Mouse (Mus musculus) brain, embryonic 14.5 days (tissue): ENCODE results near the gene Rad51b. TPM values are rescaled to one million over a fixed set of nuclear protein-coding genes. Genes with fewer than 3 reads are reported as not detected.

Experiments
- DNase-seq: peaks from one replicate; pipeline ENCODE4 v3.0.0-alpha.2; 2011; ENCODE audit warnings: low read depth
- CTCF ChIP-seq: fragments of 200-500 bp; IDR thresholded peaks from 2 replicates; pipeline ENCODE4 v1.5.1; 2012; ENCODE audit warnings: inconsistent platforms, mild to moderate bottlenecking, moderate library complexity, borderline replicate concordance; ENCODE audit not compliant: insufficient read depth, insufficient read length; ENCODE audit errors: extremely low read depth
- POLR2A ChIP-seq: fragments of 200-500 bp; IDR thresholded peaks from 2 replicates; pipeline ENCODE4 v1.6.1; 2012; ENCODE audit warnings: mild to moderate bottlenecking, inconsistent platforms, borderline replicate concordance; ENCODE audit not compliant: poor library complexity, insufficient read depth, insufficient read length, severe bottlenecking; ENCODE audit errors: extremely low read depth
- polyA plus RNA-seq: library from polyadenylated mRNA; depleted of rRNA; stranded (reverse); fragments of >200 nt; gene quantifications from 2 replicates; pipeline ENCODE4 v1.2.3, GENCODE M21; 2012

Gene Rad51b
- polyA plus RNA-seq, 1 experiment, result 1.1 TPM

GRCm38 (mm10) chr12:79558711-79559110 lies 261.6 kb downstream of the Rad51b start:
- no peak for TF ChIP-seq CTCF
- no peak for TF ChIP-seq POLR2A
- no peak for DNase-seq

DNA sequence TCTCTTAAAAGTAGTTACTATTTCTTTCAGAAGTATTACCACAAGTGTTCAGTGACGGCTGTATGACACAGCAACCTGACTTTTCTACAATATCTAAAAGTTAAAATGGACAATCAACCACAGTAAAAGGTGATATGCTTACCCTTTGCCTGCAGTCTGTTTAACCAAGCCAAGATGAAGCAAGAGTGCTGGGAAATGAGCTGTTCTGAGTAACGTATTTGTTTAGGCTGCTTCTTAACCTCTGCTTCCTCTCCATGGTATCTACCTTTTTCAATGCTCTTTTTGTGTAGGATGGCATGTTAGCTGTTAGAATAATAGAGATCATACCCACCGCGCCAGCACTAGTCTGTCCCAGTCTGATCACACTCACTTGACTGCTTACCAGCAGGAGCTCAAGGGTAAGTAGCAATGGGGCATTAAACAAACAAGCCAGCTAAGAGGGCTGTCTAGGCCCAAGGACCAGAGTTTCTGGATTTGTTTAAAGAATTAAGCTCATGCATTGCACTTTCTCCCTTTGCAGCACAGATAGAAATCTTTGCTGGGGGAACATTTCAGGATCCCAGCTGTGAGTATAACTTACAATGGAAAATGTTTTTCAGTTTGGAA lies 262.4 kb downstream of the Rad51b start:
- no peak for DNase-seq
- no peak for TF ChIP-seq CTCF

- no peak for TF ChIP-seq POLR2A
- no peak for TF ChIP-seq CTCF
- no peak for DNase-seq
These were observed 263.1 kb downstream of the Rad51b start for GRCm38 (mm10) chr12:79560084-79560699.

DNA sequence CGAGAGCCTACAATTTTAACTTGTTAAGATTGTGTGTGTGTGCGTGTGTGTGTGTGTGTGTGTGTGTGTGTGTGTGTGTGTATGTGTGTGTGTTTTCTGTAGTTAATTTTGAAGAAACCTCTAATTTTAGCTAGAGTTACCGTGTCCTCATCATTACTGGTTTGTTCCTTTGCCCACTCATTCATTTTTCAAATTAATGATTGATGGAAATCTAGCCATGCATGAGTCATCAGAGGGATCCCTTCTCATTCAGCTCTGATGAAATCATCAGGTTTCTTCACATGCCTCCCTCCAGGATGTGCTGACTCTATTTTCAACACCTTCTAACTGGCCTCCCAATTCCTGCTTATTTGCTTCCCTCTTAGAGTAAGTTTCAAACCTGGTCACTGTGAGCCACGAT lies 263.8 kb downstream of the Rad51b start:
- no peak for TF ChIP-seq POLR2A
- DNase-seq, result no peak

DNA sequence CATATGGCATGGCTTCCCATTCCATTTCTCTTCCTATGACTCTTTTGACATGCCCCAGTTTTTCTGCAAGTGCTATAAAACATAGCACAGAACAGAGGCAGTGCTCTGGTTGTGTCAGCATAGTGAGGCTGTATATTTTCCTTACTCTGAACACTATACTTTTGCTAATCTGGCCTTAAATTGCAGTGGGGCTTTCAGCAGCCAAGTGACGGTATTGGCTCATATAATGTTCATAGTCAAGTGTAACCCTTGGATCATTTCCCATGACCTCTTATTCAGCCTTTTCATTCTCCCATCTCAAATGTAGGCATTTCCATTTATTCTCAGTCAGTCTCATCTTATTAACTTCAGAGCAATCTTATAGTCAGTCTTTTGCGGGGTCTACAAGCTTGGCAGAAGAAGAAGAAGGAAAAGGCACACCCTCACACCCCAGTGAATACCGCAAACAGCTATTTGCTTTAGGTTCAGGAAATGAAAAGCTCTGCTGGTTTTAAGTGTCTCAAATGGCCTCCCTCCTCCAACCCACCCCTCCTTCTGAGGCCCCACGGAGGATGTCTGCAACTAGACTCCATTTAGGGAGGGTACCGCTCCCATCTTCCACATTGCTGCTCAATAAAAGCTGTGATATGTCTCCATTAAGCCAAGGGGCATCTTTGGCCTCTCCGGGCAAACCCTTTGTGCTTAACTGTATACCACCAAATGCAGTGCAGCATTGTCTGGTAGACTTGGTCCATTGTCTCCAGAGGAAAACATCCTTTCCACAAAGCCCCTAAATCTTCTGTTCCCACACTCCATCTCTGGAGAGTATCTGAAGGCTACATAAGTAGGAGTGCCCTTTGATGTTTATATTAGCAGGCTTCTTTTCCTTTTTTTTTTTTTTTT lies 277.3 kb downstream of the Rad51b start:
- TF ChIP-seq CTCF, result no peak
- no peak for TF ChIP-seq POLR2A
- peak; percentile 31 for DNase-seq

DNA sequence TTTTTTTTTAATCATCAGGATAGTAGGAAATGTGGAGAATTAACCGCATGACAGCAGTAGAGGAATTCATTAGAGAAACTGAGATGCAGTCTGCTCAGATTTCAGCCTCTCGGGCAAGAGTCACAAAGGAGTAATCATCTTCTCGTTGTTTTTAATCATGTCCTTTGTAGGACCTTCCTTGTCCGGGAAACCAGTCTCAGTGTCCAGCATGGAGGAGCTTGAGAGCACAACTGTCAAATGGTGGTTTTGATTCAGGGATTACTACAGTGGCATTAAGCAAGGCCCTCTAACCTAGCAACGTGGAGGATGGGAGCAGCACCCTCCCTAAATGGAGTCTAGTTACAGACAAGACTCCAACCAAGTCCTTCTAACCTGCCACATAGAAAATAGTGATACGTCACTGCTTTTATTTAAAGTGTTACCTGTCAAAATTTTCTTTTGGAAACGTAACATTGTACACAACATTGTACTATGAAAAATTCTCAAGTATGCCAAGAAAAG lies 278.0 kb downstream of the Rad51b start:
- DNase-seq, result no peak

GRCm38 (mm10) chr12:79577525-79577924 lies 280.4 kb downstream of the Rad51b start:
- no peak for TF ChIP-seq CTCF
- no peak for TF ChIP-seq POLR2A
- DNase-seq, result no peak

More for the DNA sequence above, 278.0 kb downstream of the Rad51b start:
- no peak for TF ChIP-seq CTCF
- no peak for TF ChIP-seq POLR2A

GRCm38 (mm10) chr12:79579018-79579585 lies 282.0 kb downstream of the Rad51b start:
- TF ChIP-seq CTCF (no peak), POLR2A (no peak)
- no peak for DNase-seq

GRCm38 (mm10) chr12:79579837-79580236 lies 282.8 kb downstream of the Rad51b start:
- no peak for DNase-seq
- TF ChIP-seq CTCF, result no peak
- no peak for TF ChIP-seq POLR2A

GRCm38 (mm10) chr12:79584556-79585307 lies 287.6 kb downstream of the Rad51b start:
- TF ChIP-seq CTCF, result no peak
- no peak for TF ChIP-seq POLR2A
- DNase-seq, result no peak

DNA sequence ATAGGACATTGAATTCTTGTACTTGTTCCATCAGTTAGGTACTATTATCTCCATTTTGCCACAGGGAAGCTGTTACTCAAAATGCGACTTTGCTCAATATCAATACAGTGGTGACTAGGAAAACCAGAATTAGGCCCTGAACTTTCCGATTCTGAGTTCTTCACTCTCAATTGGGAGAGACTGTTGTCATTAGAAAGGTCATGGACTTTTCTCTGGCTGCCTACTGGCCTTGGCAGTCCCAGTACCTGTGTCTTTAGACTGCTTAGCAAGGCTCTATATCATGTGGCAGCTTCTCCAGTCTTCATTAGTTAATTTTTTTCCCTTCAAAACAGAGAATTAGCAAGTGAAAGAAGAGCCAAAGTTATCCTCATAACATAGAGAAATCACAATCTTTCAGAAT lies 288.3 kb downstream of the Rad51b start:
- DNase-seq, result no peak
- TF ChIP-seq CTCF (no peak), POLR2A (no peak)

- TF ChIP-seq POLR2A (no peak), CTCF (no peak)
- DNase-seq, result no peak
These were observed 291.7 kb downstream of the Rad51b start for GRCm38 (mm10) chr12:79588831-79589230.
